Mouse (Mus musculus): ENCODE measurements around the gene Bmp7. TPM values are rescaled to one million over a fixed set of nuclear protein-coding genes. Genes with fewer than 3 reads are reported as not detected.

Gene Bmp7
- polyA plus RNA-seq, 1 experiment from 2014 or later = 1.6 TPM

DNA sequence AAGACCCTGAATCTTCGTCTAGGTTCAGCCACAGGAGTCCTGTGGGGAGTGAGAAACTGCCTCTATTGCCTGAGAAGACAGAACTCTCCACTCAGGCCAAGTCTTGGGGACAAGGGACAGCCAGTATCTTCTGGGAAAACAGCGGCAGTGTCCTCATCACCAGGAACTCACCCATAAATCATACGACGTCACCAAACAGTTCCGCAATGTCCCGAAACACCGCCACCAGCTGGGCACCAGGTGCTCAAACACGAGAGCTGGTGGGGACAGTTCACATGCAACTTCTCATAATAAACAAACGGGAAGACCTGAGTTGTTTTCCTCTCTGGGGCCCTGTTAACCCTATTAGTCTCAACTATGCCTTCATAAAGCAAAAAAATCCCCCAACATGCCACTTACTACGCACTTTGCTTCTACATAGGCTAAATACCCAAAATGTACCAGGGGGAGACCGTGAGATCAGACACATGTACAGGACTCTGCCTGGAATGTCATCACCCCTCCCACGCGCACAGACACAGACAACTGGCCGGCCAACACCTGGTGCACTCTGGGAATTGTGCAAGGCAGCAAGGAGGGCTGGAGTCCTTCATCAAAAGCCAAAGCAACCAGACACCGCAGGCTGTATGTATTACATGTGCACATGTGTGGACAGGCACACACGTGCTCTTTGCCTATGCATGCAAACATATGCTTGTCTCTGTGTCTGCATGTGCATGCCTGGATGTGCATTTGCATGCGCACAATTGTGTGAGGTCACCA, 8.8 kb downstream of the Bmp7 start:
- Histone ChIP-seq H3K4me2 (no peak overlapping the region), H3K27me3 (peaks cover 53% of the 10 kb centered on the region), H3K27ac (replicated peaks) (no peak overlapping the region), H3K4me3 (replicated peaks) (no peak overlapping the region), H3K36me3 (replicated peaks) (no peaks in the 10 kb centered on the region), H3K9me3 (replicated peaks) (no peaks in the 10 kb centered on the region), H3K9ac (no peak overlapping the region), H3K4me1 (replicated peaks) (peaks cover 17% of the 10 kb centered on the region)
- ATAC-seq (ENCODE audit: insufficient read depth) = no peak
- 65% methylated on average over 17 of the region's 17 CpGs for WGBS (ENCODE audit: insufficient replicate concordance)

GRCm38 (mm10) chr2:172929905-172930436, 10.2 kb downstream of the Bmp7 start:
- peaks cover 8% of the 10 kb centered on the region for H3K4me1 ChIP-seq (replicated peaks)
- no peak overlapping the region for H3K9ac ChIP-seq
- H3K4me2 ChIP-seq = no peak overlapping the region
- no peaks in the 10 kb centered on the region for H3K9me3 ChIP-seq (replicated peaks)
- no peaks in the 10 kb centered on the region for H3K36me3 ChIP-seq (replicated peaks)
- no peak overlapping the region for H3K4me3 ChIP-seq (replicated peaks)
- WGBS (ENCODE audit: insufficient replicate concordance) = 69% methylated on average over 14 of the region's 14 CpGs
- peaks cover 39% of the 10 kb centered on the region for H3K27me3 ChIP-seq
- H3K27ac ChIP-seq (replicated peaks) = no peak overlapping the region
- ATAC-seq (ENCODE audit: insufficient read depth) = no peak

GRCm38 (mm10) chr2:172927643-172928042, 12.5 kb downstream of the Bmp7 start:
- no peaks in the 10 kb centered on the region for H3K9me3 ChIP-seq (replicated peaks)
- H3K27me3 ChIP-seq = peaks cover 16% of the 10 kb centered on the region
- H3K9ac ChIP-seq = no peak overlapping the region
- no peaks in the 10 kb centered on the region for H3K4me1 ChIP-seq (replicated peaks)
- 32% methylated on average over 5 of the region's 5 CpGs for WGBS (ENCODE audit: insufficient replicate concordance)
- H3K27ac ChIP-seq (replicated peaks) = no peak overlapping the region
- no peaks in the 10 kb centered on the region for H3K36me3 ChIP-seq (replicated peaks)
- H3K4me2 ChIP-seq = no peak overlapping the region
- ATAC-seq (ENCODE audit: insufficient read depth) = no peak
- no peak overlapping the region for H3K4me3 ChIP-seq (replicated peaks)

DNA sequence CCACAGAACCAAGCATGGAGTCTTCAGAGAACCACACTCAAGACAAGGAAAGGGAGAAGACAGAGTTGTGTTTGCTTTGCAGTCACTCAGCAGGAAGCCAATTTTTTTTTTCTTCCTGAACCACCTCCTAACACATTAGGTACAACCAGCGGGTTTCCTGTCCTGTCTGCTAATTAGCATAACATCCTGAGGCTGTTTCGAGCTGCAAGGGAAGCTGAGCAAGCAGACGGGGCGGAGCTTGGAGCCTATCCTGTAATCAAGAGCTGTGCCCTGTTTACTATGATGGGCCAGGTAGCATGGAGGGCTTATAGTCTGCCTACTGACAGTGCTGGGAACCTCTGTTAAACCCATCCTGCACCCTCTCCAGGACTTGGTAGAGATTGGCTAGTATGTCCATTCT, 13.8 kb downstream of the Bmp7 start:
- Histone ChIP-seq H3K9me3 (replicated peaks) (no peaks in the 10 kb centered on the region), H3K27ac (replicated peaks) (no peak overlapping the region), H3K27me3 (peaks cover 10% of the 10 kb centered on the region; the same call in 1 of the 2 replicates), H3K9ac (no peak overlapping the region), H3K4me3 (replicated peaks) (no peak overlapping the region), H3K4me2 (no peak overlapping the region), H3K4me1 (replicated peaks) (no peaks in the 10 kb centered on the region), H3K36me3 (replicated peaks) (no peaks in the 10 kb centered on the region)
- WGBS (ENCODE audit: insufficient replicate concordance) = 43% methylated on average over 4 of the region's 4 CpGs
- no peak for ATAC-seq (ENCODE audit: insufficient read depth)

GRCm38 (mm10) chr2:172924961-172925360, 15.2 kb downstream of the Bmp7 start:
- Histone ChIP-seq H3K9me3 (replicated peaks) (no peaks in the 10 kb centered on the region), H3K36me3 (replicated peaks) (no peaks in the 10 kb centered on the region), H3K4me1 (replicated peaks) (no peaks in the 10 kb centered on the region), H3K9ac (no peak overlapping the region), H3K4me2 (no peak overlapping the region), H3K4me3 (replicated peaks) (no peak overlapping the region), H3K27me3 (no peaks in the 10 kb centered on the region), H3K27ac (replicated peaks) (no peak overlapping the region)
- ATAC-seq (ENCODE audit: insufficient read depth) = no peak
- 46% methylated on average over 6 of the region's 6 CpGs for WGBS (ENCODE audit: insufficient replicate concordance)

GRCm38 (mm10) chr2:172923198-172923597, 16.9 kb downstream of the Bmp7 start:
- ATAC-seq (ENCODE audit: insufficient read depth) = no peak
- H3K9ac ChIP-seq = no peak overlapping the region
- H3K4me3 ChIP-seq (replicated peaks) = no peak overlapping the region
- WGBS (ENCODE audit: insufficient replicate concordance) = 62% methylated on average over 7 of the region's 7 CpGs
- no peak overlapping the region for H3K27ac ChIP-seq (replicated peaks)
- H3K9me3 ChIP-seq (replicated peaks) = no peaks in the 10 kb centered on the region
- H3K4me1 ChIP-seq (replicated peaks) = no peaks in the 10 kb centered on the region
- no peaks in the 10 kb centered on the region for H3K27me3 ChIP-seq
- no peak overlapping the region for H3K4me2 ChIP-seq
- H3K36me3 ChIP-seq (replicated peaks) = no peaks in the 10 kb centered on the region

- ATAC-seq (ENCODE audit: insufficient read depth) = no peak
- 62% methylated on average over 5 of the region's 5 CpGs for WGBS (ENCODE audit: insufficient replicate concordance)
- no peaks in the 10 kb centered on the region for H3K4me1 ChIP-seq (replicated peaks)
- H3K9me3 ChIP-seq (replicated peaks) = no peaks in the 10 kb centered on the region
- no peak overlapping the region for H3K4me2 ChIP-seq
- no peak overlapping the region for H3K27ac ChIP-seq (replicated peaks)
- no peaks in the 10 kb centered on the region for H3K36me3 ChIP-seq (replicated peaks)
- H3K4me3 ChIP-seq (replicated peaks) = no peak overlapping the region
- no peak overlapping the region for H3K9ac ChIP-seq
- no peaks in the 10 kb centered on the region for H3K27me3 ChIP-seq
These were observed 17.5 kb downstream of the Bmp7 start for GRCm38 (mm10) chr2:172922597-172922996.

DNA sequence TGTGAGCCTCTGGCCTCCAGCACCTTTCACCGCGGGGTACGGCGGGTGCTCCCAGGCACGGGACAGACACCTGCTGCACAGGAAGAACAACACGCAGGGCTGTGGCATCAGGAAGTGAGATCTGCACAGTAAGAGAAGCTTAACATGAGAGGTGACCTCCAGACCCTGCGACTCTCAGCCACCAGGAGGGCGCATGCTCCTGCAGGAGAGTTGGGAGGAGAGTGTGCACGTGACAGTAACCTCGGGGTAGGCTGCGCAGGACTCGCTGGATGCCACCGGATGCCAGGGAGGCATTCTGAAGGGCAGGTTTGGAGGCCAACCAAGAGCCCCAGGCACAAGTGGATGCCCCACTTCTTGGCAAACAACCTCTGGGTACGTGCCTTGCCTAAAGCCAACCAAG, 26.1 kb downstream of the Bmp7 start:
- no peak for ATAC-seq (ENCODE audit: insufficient read depth)
- no peak overlapping the region for H3K4me3 ChIP-seq (replicated peaks)
- no peak overlapping the region for H3K27ac ChIP-seq (replicated peaks)
- H3K9me3 ChIP-seq (replicated peaks) = no peaks in the 10 kb centered on the region
- H3K4me2 ChIP-seq = no peak overlapping the region
- no peaks in the 10 kb centered on the region for H3K36me3 ChIP-seq (replicated peaks)
- H3K4me1 ChIP-seq (replicated peaks) = no peaks in the 10 kb centered on the region
- no peak overlapping the region for H3K9ac ChIP-seq
- no peaks in the 10 kb centered on the region for H3K27me3 ChIP-seq
- 65% methylated on average over 14 of the region's 14 CpGs for WGBS (ENCODE audit: insufficient replicate concordance)

GRCm38 (mm10) chr2:172911715-172912114, 28.4 kb downstream of the Bmp7 start:
- no peaks in the 10 kb centered on the region for H3K27me3 ChIP-seq
- H3K27ac ChIP-seq (replicated peaks) = no peak overlapping the region
- H3K36me3 ChIP-seq (replicated peaks) = no peaks in the 10 kb centered on the region
- ATAC-seq (ENCODE audit: insufficient read depth) = no peak
- no peak overlapping the region for H3K4me3 ChIP-seq (replicated peaks)
- 54% methylated on average over 5 of the region's 5 CpGs for WGBS (ENCODE audit: insufficient replicate concordance)
- no peak overlapping the region for H3K4me2 ChIP-seq
- H3K9me3 ChIP-seq (replicated peaks) = no peaks in the 10 kb centered on the region
- H3K4me1 ChIP-seq (replicated peaks) = no peaks in the 10 kb centered on the region
- H3K9ac ChIP-seq = no peak overlapping the region

- H3K4me2 ChIP-seq = no peak overlapping the region
- H3K27me3 ChIP-seq = no peaks in the 10 kb centered on the region
- WGBS (ENCODE audit: insufficient replicate concordance) = 58% methylated on average over 6 of the region's 6 CpGs
- H3K4me3 ChIP-seq (replicated peaks) = no peak overlapping the region
- H3K4me1 ChIP-seq (replicated peaks) = no peaks in the 10 kb centered on the region
- no peaks in the 10 kb centered on the region for H3K9me3 ChIP-seq (replicated peaks)
- no peak for ATAC-seq (ENCODE audit: insufficient read depth)
- H3K36me3 ChIP-seq (replicated peaks) = no peaks in the 10 kb centered on the region
- H3K27ac ChIP-seq (replicated peaks) = no peak overlapping the region
- H3K9ac ChIP-seq = no peak overlapping the region
These were observed 29.0 kb downstream of the Bmp7 start for GRCm38 (mm10) chr2:172911157-172911556.

DNA sequence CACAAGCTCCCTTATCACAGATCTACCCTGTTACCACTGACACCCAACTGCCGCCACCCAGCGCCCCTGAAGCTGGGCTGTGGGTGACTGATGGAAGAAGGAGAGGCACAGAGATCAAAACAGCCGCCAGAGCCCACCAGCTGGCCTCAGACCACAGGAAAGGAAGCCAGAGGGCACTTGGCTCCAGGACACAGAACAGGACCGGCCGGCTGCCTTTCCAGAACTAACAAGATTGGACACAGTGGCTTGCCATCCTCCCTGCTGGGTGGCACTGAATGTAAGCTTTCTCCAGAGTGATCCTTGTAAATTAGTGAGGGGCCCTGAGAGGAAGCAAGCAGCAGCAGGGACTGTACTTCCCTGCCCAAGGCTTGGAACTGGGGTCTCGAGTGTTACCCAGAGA, 30.7 kb downstream of the Bmp7 start:
- Histone ChIP-seq H3K9ac (no peak overlapping the region), H3K9me3 (replicated peaks) (no peaks in the 10 kb centered on the region), H3K4me2 (no peak overlapping the region), H3K36me3 (replicated peaks) (no peaks in the 10 kb centered on the region), H3K4me1 (replicated peaks) (peaks cover 6% of the 10 kb centered on the region; the same call in 1 of the 2 replicates), H3K27ac (replicated peaks) (no peak overlapping the region), H3K4me3 (replicated peaks) (no peak overlapping the region), H3K27me3 (no peaks in the 10 kb centered on the region)
- no peak for ATAC-seq (ENCODE audit: insufficient read depth)
- 36% methylated on average over 6 of the region's 6 CpGs for WGBS (ENCODE audit: insufficient replicate concordance)

GRCm38 (mm10) chr2:172906146-172906545, 34.0 kb downstream of the Bmp7 start:
- Histone ChIP-seq H3K9me3 (replicated peaks) (no peaks in the 10 kb centered on the region), H3K4me2 (no peak overlapping the region), H3K36me3 (replicated peaks) (no peaks in the 10 kb centered on the region), H3K9ac (no peak overlapping the region), H3K27ac (replicated peaks) (no peak overlapping the region), H3K27me3 (no peaks in the 10 kb centered on the region), H3K4me1 (replicated peaks) (peaks cover 13% of the 10 kb centered on the region), H3K4me3 (replicated peaks) (no peak overlapping the region)
- no peak for ATAC-seq (ENCODE audit: insufficient read depth)
- WGBS (ENCODE audit: insufficient replicate concordance) = 76% methylated on average over 9 of the region's 9 CpGs

Data from liver, embryonic 15.5 days (tissue).